Mouse (Mus musculus) ovary, adult 18-20 months (tissue): ENCODE measurements around the gene Bst1.

Experiments used
- DNase-seq: peaks from one replicate; pipeline ENCODE4 v3.0.0; 2022; ENCODE audit warnings: low spot score, mixed read lengths

Gene Bst1

DNA sequence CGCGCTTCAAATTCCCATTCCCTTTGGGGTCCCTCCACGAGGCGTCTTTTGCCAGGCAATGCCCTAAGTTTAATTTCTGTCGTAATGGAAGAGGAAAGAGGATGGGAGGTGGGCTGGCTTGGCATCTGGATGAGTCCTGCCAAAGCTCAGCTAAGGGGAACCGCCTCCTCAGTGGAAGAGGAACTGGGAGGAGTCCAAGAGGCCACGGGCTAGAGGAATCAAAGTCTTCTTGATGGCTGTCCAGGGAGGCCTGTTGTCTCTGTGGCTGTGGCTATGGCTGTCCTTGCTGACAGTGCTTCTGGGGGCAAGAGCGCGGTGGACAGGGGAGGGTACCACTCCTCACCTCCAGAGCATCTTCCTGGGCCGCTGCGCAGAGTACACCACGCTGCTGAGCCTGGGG, at the start of gene Bst1:
Gene Bst1, plus strand, starts transcription at position 191 of the 400 bp plus-strand sequence.
- DNase-seq, result no peak

DNA sequence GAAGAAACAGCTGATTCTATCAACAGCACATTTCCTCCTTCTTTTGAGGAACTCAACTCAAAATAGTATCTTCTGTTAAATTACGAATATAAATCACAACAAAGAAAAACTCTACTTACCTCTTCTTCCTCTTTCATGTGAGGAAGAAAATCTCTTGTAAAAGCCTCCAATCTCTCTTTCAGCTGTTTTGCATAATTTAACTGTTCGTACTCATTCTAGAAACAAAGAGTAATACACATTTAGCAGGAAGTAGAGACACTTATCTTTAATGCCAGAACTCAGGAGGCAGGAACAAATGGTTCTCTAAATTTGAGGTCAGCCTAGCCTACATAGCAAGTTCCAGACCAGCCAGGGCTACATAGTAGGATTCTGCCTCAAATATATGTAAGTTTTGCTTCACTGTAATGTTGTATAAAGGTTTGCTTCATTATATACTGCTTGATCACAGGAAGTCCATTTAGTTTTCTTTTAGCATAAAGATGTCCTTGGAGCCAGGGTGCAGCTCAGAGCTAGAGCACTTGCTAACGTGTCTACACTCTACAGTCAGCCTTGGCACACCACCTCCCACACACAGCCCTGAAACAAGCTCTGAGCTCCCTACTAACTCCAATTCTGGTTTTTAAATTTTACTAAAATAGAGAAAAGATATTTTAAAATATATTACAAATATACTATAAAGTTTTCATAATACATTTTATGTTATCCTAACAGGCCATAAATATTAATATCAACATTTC, 47.9 kb upstream of the Bst1 start:
- no peak for DNase-seq

GRCm38 (mm10) chr5:43771555-43771954, 47.1 kb upstream of the Bst1 start:
- DNase-seq, result no peak

DNA sequence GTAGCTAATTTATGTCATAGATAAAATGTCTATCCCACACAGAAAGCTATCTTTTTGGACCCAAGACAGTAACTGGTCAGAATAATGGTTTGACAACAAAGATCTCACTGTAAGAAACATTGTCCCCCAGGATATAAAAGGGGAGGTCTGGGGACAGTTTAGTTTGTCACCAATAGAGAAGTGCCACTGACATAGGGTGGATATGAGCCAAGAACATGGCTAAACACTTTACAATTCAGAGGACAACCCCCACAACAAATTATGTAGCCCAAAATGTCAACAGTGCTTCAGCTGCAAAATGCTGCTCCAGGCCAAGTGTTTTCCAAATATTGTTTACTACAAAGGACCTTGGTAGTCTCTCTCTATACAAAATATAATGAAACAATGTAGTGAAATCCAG, 42.3 kb upstream of the Bst1 start:
- no peak for DNase-seq

DNA sequence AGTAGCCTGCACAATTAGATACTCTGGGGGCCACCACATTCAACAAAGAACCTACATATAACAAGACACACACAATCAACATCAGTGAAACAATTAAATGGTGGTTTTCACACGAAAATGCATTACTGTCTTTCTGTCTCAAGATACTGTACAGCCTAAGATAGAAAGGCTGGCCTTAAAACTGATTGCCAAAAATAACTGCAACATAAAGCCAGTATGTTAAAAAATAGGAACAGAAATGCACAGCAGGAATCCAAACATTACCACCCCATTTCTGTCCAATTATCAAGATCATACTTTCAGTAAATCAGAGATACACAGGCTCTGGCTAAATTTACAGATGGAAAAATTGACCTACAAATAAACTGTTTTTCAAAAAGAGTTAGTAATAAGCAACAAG, 41.7 kb upstream of the Bst1 start:
- DNase-seq, result no peak

DNA sequence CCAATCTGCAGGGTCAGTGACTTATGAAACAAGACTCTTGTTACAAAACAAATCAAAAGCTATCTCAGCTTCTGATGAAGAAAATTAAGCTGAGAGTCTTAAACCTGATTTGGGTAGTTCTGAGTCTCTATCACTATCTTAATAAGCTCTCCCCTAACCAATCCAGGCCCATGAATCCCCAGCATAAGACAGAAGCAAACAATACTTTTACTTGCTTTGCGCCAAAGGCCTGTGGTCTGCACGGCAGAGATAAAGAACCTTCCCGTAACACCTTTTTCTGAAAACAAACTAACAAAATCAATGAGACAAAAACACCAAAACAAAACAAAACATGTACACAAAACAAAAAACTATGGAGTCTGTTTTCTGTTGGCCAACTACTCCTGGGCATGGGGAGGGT, 40.1 kb upstream of the Bst1 start:
- DNase-seq, result no peak

GRCm38 (mm10) chr5:43781423-43781976, 37.2 kb upstream of the Bst1 start:
- DNase-seq, result peak; percentile 9

DNA sequence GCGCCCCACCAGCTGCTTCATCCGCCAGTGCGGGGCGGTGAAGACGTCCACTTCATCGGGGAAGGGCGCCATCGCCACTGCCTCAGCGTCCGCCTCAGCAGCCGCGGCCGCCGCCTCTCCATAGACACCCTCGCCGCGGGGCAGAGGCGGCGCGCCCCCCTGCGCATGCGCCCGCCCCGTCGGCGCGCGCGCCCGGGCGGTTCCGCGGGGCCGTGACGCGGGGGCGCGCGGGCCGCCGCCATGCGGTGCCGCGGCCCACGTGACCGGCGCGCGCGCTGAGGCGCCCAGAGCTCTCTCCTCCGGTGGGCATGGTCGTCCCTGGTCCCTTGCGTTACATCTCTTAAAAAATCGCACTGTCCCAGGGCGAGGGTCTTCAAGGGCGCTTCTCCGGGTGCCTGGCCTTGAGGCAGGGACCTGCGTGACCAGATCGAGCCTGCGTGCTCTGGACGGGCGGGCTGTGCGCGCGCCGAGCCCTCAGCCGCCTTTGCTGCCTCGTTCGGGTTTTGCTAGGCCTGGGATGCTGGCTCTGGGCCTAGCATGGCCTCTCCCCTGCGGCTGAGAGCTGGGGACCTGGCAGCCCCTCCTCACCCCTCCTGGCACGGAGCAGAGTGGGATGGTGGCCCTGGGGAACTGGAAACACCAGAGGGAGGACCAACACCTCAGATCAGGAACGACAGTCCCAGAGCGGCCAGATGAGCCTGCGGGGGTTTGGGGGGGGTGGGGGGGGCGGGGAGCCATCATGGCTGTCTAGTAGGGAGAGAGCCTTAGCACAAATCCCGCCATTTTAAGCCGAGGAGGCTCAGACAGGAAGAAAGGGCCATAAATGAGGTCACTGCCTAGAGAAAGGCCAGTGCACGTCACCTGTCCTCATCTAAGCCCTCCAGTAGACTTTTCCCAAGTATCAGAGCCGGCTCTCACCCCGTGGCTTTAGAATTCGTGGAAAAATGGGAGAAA, 36.4 kb upstream of the Bst1 start:
- peak; percentile 59 for DNase-seq

GRCm38 (mm10) chr5:43783996-43784395, 34.7 kb upstream of the Bst1 start:
- no peak for DNase-seq

DNA sequence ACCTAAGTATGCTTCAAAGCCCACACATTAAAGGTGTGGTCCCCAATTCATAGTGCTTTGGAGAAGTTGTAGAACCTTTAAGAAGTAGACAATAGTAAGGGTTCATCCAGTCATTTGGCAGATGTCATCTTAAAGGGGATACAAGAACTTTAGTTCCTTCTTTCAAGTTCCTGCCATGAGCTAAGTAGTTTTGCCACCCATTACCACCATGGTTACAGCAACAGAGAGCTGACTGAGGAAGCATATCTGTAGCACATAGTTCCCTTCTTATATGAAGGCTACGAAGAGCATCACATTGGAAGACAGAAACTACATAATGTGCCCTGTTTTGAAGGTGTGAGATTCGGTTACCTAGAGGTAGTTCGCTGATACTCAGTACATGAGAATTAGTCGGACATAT, 32.1 kb upstream of the Bst1 start:
- no peak for DNase-seq

DNA sequence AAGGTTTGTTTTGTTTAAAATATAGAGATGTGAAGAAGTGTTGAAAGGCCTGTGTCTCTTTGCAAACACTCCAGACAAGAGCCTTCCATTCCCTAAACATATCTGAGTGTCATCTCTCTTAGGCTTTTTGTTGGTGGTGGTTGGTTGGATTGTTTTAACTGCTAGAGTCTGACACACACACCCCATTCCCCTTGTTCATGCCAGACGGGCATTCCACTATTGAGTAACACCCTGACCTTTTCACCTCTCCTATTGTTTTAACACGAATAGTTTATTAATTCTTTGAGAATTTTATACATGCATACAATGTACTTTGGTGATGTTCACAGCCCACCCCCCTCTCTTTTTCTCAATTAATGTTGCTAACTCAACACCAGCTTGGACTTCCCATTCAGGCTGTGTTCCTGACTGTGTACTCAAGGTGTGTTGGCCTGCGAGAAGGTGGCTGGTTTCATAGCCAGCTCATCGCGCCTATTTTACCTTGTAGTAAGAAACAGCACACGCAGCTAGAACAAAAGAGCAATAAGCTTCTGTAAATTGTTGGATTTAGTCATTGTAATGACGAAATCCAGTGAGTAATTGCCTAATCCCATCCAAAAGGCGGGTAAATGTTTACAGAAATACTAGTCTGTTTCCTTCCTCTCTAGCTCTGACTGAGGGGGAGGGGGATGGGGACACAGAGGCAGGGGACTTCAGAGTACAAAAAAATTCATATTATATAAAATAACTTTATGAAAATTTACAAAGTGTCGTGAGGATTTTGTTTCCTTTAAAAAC, 30.5 kb upstream of the Bst1 start:
- DNase-seq, result no peak

GRCm38 (mm10) chr5:43792354-43792753, 26.3 kb upstream of the Bst1 start:
- no peak for DNase-seq

GRCm38 (mm10) chr5:43799530-43799929, 19.2 kb upstream of the Bst1 start:
- no peak for DNase-seq

DNA sequence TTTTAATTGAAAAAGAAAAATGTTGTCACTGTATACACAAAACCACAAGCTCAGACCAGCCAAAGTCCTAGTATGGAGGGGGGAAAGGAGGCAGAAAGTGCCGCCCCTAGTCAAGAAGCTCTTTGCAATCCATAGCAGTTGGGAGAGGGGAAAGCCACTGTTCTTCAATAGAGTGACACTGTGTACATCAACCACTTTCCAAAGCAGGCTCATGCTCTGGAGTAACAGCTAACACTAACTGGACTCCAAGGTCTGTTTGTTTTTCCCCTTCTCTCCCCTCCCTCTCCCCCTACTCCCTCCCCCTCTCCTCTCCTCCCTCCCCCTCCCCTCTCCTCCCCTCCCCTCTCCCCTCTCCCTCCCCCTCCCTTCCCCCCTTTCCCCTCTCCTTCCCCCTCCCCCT, 18.0 kb upstream of the Bst1 start:
- DNase-seq, result no peak

GRCm38 (mm10) chr5:43801253-43801652, 17.4 kb upstream of the Bst1 start:
- DNase-seq, result no peak

GRCm38 (mm10) chr5:43801798-43802197, 16.9 kb upstream of the Bst1 start:
- DNase-seq, result no peak

- DNase-seq, result no peak
Observed at GRCm38 (mm10) chr5:43805401-43805800, 13.3 kb upstream of the Bst1 start.

- no peak for DNase-seq
Observed at GRCm38 (mm10) chr5:43806340-43806739, 12.3 kb upstream of the Bst1 start.

GRCm38 (mm10) chr5:43806914-43807313, 11.8 kb upstream of the Bst1 start:
- no peak for DNase-seq

DNA sequence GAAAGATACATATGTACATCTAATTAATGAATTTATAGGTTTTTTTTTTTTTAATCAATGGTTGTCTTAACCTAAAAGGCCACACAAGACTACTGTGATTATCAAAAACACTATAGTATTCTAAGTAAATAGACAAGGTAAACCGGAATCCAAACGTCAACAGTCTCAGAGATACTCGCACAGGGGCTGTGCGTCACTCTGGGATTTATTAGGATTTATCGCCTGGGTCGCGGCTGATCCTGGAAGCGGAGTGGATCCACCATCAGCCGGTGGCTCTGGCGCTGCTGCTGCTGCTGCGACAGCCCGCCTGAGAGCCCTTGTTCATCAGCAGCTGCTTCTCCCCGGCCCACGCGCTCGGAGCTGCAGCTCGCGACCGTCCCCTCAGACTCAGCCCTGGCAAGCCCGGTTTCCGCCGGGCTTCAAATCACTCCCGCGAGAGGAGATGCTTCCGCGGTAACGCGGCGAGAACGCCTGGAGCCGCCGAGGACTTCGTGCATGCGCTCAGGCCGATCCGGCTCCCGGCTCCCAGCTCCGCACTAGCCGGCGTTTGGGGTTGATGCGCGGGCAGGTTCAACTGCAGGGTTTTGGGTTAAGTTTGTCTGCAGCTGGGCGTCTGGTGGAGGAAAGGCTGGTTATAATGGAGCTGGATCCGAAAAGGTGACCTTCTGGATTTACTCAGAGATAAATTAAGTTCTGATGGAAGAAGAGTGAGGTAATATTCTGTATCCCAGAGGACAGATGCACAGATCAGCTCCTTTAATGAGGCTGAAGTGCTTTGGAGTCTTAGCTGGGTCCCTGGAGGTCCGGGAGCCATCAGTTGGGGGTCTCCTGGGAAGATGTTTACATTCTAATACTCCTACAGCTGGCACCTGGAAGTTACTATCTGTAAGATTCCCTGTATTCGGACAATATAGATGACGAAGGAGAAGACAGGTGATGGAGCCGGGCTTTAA, 10.7 kb upstream of the Bst1 start:
- DNase-seq, result peak; percentile 62
